Mouse (Mus musculus) hematopoietic multipotent progenitor cell, adult 10-12 weeks (in vitro differentiated cells): ENCODE data around the gene Kcnj15. TPM values are rescaled to one million over a fixed set of nuclear protein-coding genes. Genes with fewer than 3 reads are reported as not detected.

Source experiments
- polyA plus RNA-seq: library from polyadenylated mRNA; stranded (reverse); fragments of >175 nt; gene quantifications from 2 replicates; pipeline ENCODE4 v1.2.3, GENCODE M21; 2012; ENCODE audit warnings: low replicate concordance

Kcnj15 gene
- polyA plus RNA-seq: 0.04 TPM in 1 of 2 replicates, not detected in the other

DNA sequence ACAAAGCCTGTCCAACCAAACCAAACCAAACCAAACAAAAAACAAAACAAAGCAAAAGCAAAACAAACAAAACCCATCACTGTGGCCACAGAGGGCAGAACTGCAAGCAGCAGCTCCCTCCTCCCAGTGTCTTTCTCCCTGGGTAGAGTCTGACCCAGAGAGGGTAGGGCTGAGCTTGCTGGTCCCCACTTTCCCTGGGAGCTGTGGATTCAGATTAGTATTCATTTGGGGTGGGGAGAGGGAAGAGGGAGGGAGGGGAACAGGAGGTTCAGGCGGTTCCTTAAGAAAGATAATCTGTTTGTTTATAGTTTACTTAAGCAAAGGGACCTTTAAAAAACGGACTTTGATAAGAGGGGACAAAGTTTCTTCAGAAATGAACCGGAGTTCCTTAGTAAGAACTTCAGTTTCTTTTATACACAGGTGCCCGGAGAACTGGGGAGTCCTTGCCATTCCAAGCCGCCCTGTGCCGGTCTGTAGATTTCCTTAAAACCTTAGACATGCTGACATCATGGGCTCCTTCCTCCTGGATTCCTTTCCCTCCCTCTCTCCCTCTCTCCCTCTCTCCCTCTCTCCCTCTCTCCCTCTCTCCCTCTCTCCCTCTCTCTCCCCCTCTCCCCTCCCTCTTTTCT is at the start of gene Kcnj15:
Gene Kcnj15, plus strand, starts transcription at position 293 of the 629 bp plus-strand sequence.

